Mouse (Mus musculus) cerebellum, adult 2 months (tissue): ENCODE results near the gene Atp1a1.

Source experiments
- CTCF ChIP-seq: fragments of 200-500 bp; IDR thresholded peaks from 2 replicates; pipeline ENCODE4 v1.5.1; 2011; ENCODE audit warnings: low read depth, mild to moderate bottlenecking, control low read depth, low read length, moderate library complexity, borderline replicate concordance; ENCODE audit not compliant: insufficient read depth
- POLR2A ChIP-seq: fragments of 200-500 bp; IDR thresholded peaks from 2 replicates; pipeline ENCODE4 v1.6.1; 2011; ENCODE audit warnings: low read length, control low read depth, borderline replicate concordance; ENCODE audit not compliant: insufficient read depth

DNA sequence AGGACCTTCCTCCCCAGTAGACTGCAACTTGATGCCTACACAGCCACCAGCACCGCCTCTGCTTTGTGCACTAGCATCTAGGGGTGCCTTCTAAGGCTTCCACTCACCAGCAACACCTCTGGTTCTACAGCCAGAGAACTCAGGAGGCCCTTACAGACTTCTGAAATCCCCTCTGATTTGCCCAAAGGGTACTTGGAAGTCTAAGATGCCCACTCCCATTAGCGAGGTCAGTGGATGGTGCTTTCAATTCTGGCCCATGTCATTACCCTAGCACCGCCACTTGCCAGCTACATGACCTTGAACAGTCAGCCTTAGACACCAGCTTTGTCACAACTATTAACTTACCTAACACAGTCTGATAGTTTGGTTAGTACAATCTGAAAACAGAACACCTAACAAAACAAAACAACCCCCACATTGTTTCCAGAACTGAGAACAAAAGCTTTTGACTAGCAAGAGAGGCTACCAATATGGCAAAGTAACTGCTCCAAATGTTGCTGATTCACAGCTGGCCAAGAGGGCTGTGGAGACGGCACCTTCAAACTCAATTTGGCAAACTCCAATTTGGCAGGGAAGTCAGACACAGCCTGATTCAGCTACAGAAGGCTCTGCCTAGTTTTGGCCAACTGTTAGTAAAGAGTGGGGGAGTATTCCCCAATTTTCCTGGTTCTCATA, 6.1 kb downstream of the Atp1a1 start:
- TF ChIP-seq CTCF (no peak), POLR2A (no peak)
